Mouse (Mus musculus) limb, embryonic 15.5 days (tissue): ENCODE data around the gene Cers3. TPM values are rescaled to one million over a fixed set of nuclear protein-coding genes. Genes with fewer than 3 reads are reported as not detected.

Source experiments
- ATAC-seq: fragments of 200-750 bp; cut with Nextera tagmentation; 2 replicates; pipeline ENCODE4 v1.8.0; 2017; ENCODE audit warnings: low read depth, moderate TSS enrichment; ENCODE audit not compliant: insufficient number of reproducible peaks, low FRiP score, low TSS enrichment
- H3K27ac ChIP-seq: fragments of 300-500 bp; sonication (generic); 2 replicates; pipeline ENCODE4 v1.5.1; 2015; ENCODE audit warnings: moderate library complexity, mild to moderate bottlenecking, inconsistent platforms
- H3K27me3 ChIP-seq: fragments of 300-500 bp; sonication (generic); 2 replicates; pipeline ENCODE4 v1.6.1; 2015; ENCODE audit warnings: inconsistent platforms
- H3K36me3 ChIP-seq: fragments of 300-500 bp; sonication (generic); 2 replicates; pipeline ENCODE4 v1.6.1; 2015; ENCODE audit warnings: inconsistent platforms
- H3K4me1 ChIP-seq: fragments of 300-500 bp; sonication (generic); 2 replicates; pipeline ENCODE4 v1.6.1; 2015; ENCODE audit warnings: inconsistent platforms
- H3K4me2 ChIP-seq: fragments of 300-500 bp; sonication (generic); 2 replicates; pipeline ENCODE4 v1.6.1; 2015; ENCODE audit warnings: mild to moderate bottlenecking, inconsistent platforms
- H3K4me3 ChIP-seq: fragments of 300-500 bp; sonication (generic); 2 replicates; pipeline ENCODE4 v1.5.1; 2015; ENCODE audit warnings: mild to moderate bottlenecking, inconsistent platforms
- H3K9ac ChIP-seq: fragments of 300-500 bp; sonication (generic); 2 replicates; pipeline ENCODE4 v1.6.1; 2015; ENCODE audit warnings: inconsistent platforms
- H3K9me3 ChIP-seq: fragments of 300-500 bp; sonication (generic); 2 replicates; pipeline ENCODE4 v1.6.1; 2016; ENCODE audit warnings: inconsistent platforms
- WGBS: fragments of 180-500 bp; shearing (Covaris S2); methylation state at CpG from one replicate; pipeline ENCODE4 v1.1.7; 2015; 5-methylcytosine and 5-hydroxymethylcytosine counted together
- polyA plus RNA-seq: library from polyadenylated mRNA; unstranded; fragments of >200 nt; fragmentation: Nextera tagmentation; extraction: Ambion mirVana; gene quantifications from 2 replicates; pipeline ENCODE4 v1.2.1, GENCODE M21; 2015

Cers3 gene
- polyA plus RNA-seq, 1 experiment from 2014 or later: 21.7 TPM

- H3K4me1 ChIP-seq: peaks cover 33% of the 10 kb centered on the region
- no peak overlapping the region for H3K4me3 ChIP-seq
- no peaks in the 10 kb centered on the region for H3K9me3 ChIP-seq
- H3K9ac ChIP-seq: no peak overlapping the region
- no peak for ATAC-seq
- no peak overlapping the region for H3K4me2 ChIP-seq
- no peaks in the 10 kb centered on the region; the same call in 1 of the 2 replicates for H3K27me3 ChIP-seq
- WGBS: 47% methylated on average over 2 of the region's 2 CpGs
- H3K36me3 ChIP-seq: no peaks in the 10 kb centered on the region
- H3K27ac ChIP-seq: no peak overlapping the region
These were observed 100.5 kb downstream of the Cers3 start for GRCm38 (mm10) chr7:66843846-66844245.

- H3K36me3 ChIP-seq: no peaks in the 10 kb centered on the region; the same call in 1 of the 2 replicates
- ATAC-seq: no peak
- peaks cover 14% of the 10 kb centered on the region for H3K4me1 ChIP-seq
- 77% methylated on average over 6 of the region's 6 CpGs for WGBS
- no peak overlapping the region for H3K9ac ChIP-seq
- H3K9me3 ChIP-seq: no peaks in the 10 kb centered on the region
- no peaks in the 10 kb centered on the region for H3K27me3 ChIP-seq
- H3K27ac ChIP-seq: no peak overlapping the region
- H3K4me2 ChIP-seq: no peak overlapping the region
- no peak overlapping the region for H3K4me3 ChIP-seq
These were observed 103.3 kb downstream of the Cers3 start for GRCm38 (mm10) chr7:66846582-66846981.

- H3K36me3 ChIP-seq: peaks cover 5% of the 10 kb centered on the region; the same call in 1 of the 2 replicates
- no peak for ATAC-seq
- H3K4me2 ChIP-seq: no peak overlapping the region
- 87% methylated on average over 9 of the region's 9 CpGs for WGBS
- H3K27ac ChIP-seq: no peak overlapping the region
- peaks cover 9% of the 10 kb centered on the region for H3K4me1 ChIP-seq
- H3K4me3 ChIP-seq: no peak overlapping the region
- no peak overlapping the region for H3K9ac ChIP-seq
- no peaks in the 10 kb centered on the region for H3K9me3 ChIP-seq
- H3K27me3 ChIP-seq: no peaks in the 10 kb centered on the region
These were observed 104.0 kb downstream of the Cers3 start for GRCm38 (mm10) chr7:66847299-66847698.

GRCm38 (mm10) chr7:66849316-66849715, 106.0 kb downstream of the Cers3 start:
- no peak overlapping the region for H3K27ac ChIP-seq
- H3K4me2 ChIP-seq: no peak overlapping the region
- ATAC-seq: no peak
- 0 out of 2 replicates have a peak, but pooled peaks cover 3% of the 10 kb centered on the region for H3K4me1 ChIP-seq
- H3K4me3 ChIP-seq: no peak overlapping the region
- H3K9me3 ChIP-seq: no peaks in the 10 kb centered on the region
- H3K9ac ChIP-seq: no peak overlapping the region
- H3K27me3 ChIP-seq: no peaks in the 10 kb centered on the region
- H3K36me3 ChIP-seq: peaks cover 6% of the 10 kb centered on the region
- 87% methylated on average over 6 of the region's 6 CpGs for WGBS

- peaks cover 14% of the 10 kb centered on the region for H3K36me3 ChIP-seq
- no peak for ATAC-seq
- H3K9me3 ChIP-seq: no peaks in the 10 kb centered on the region
- H3K27ac ChIP-seq: no peak overlapping the region
- H3K4me2 ChIP-seq: no peak overlapping the region
- H3K9ac ChIP-seq: no peak overlapping the region
- WGBS: 45% methylated on average over 3 of the region's 3 CpGs
- no peaks in the 10 kb centered on the region for H3K27me3 ChIP-seq
- H3K4me3 ChIP-seq: no peak overlapping the region
- H3K4me1 ChIP-seq: 0 out of 2 replicates have a peak, but pooled peaks cover 3% of the 10 kb centered on the region
These were observed 108.9 kb downstream of the Cers3 start for GRCm38 (mm10) chr7:66852164-66852563.

GRCm38 (mm10) chr7:66857610-66858009, 114.3 kb downstream of the Cers3 start:
- H3K36me3 ChIP-seq: peaks cover 8% of the 10 kb centered on the region
- no peak overlapping the region for H3K9ac ChIP-seq
- no peak for ATAC-seq
- H3K27me3 ChIP-seq: no peaks in the 10 kb centered on the region
- WGBS: 75% methylated on average over 1 of the region's 1 CpGs
- no peak overlapping the region for H3K4me3 ChIP-seq
- no peak overlapping the region for H3K27ac ChIP-seq
- no peak overlapping the region for H3K4me2 ChIP-seq
- H3K4me1 ChIP-seq: peaks cover 5% of the 10 kb centered on the region; the same call in 1 of the 2 replicates
- no peaks in the 10 kb centered on the region for H3K9me3 ChIP-seq

- Histone ChIP-seq H3K4me1 (peaks cover 5% of the 10 kb centered on the region; the same call in 1 of the 2 replicates), H3K27ac (no peak overlapping the region), H3K36me3 (peaks cover 8% of the 10 kb centered on the region), H3K9ac (no peak overlapping the region), H3K27me3 (no peaks in the 10 kb centered on the region), H3K4me2 (no peak overlapping the region), H3K4me3 (no peak overlapping the region), H3K9me3 (no peaks in the 10 kb centered on the region)
- ATAC-seq: peak; percentile 35; the same call in 1 of the 2 replicates
- WGBS: 32% methylated on average over 12 of the region's 12 CpGs
These were observed 115.2 kb downstream of the Cers3 start for GRCm38 (mm10) chr7:66858247-66859075.

GRCm38 (mm10) chr7:66859220-66859619, 115.9 kb downstream of the Cers3 start:
- Histone ChIP-seq H3K4me2 (no peak overlapping the region), H3K4me3 (no peak overlapping the region)
- WGBS: 78% methylated on average over 5 of the region's 5 CpGs

GRCm38 (mm10) chr7:66866944-66867718, 123.8 kb downstream of the Cers3 start:
- peaks cover 7% of the 10 kb centered on the region; the same call in 1 of the 2 replicates for H3K36me3 ChIP-seq
- ATAC-seq: no peak
- peak overlapping the region; percentile 84 for H3K27ac ChIP-seq
- no peak overlapping the region for H3K4me2 ChIP-seq
- no peaks in the 10 kb centered on the region for H3K9me3 ChIP-seq
- H3K4me1 ChIP-seq: peaks cover 41% of the 10 kb centered on the region
- WGBS: 61% methylated on average over 19 of the region's 19 CpGs
- no peaks in the 10 kb centered on the region for H3K27me3 ChIP-seq
- H3K9ac ChIP-seq: no peak overlapping the region
- H3K4me3 ChIP-seq: no peak overlapping the region

More at GRCm38 (mm10) chr7:66859220-66859619, 115.9 kb downstream of the Cers3 start:
- no peak for ATAC-seq
- Histone ChIP-seq H3K27me3 (no peaks in the 10 kb centered on the region), H3K27ac (no peak overlapping the region), H3K36me3 (peaks cover 15% of the 10 kb centered on the region), H3K9ac (no peak overlapping the region), H3K4me1 (peaks cover 5% of the 10 kb centered on the region; the same call in 1 of the 2 replicates), H3K9me3 (no peaks in the 10 kb centered on the region)

GRCm38 (mm10) chr7:66867719-66868501, 124.6 kb downstream of the Cers3 start:
- H3K4me3 ChIP-seq: no peak overlapping the region
- peak; percentile 50; the same call in 1 of the 2 replicates for ATAC-seq
- no peak overlapping the region for H3K4me2 ChIP-seq
- H3K9ac ChIP-seq: no peak overlapping the region
- H3K4me1 ChIP-seq: peaks cover 46% of the 10 kb centered on the region
- no peaks in the 10 kb centered on the region for H3K9me3 ChIP-seq
- H3K27me3 ChIP-seq: no peaks in the 10 kb centered on the region
- H3K36me3 ChIP-seq: peaks cover 7% of the 10 kb centered on the region; the same call in 1 of the 2 replicates
- WGBS: 25% methylated on average over 13 of the region's 13 CpGs
- H3K27ac ChIP-seq: peak overlapping the region; percentile 84

- no peak overlapping the region for H3K4me2 ChIP-seq
- no peak overlapping the region for H3K9ac ChIP-seq
- H3K27me3 ChIP-seq: no peaks in the 10 kb centered on the region
- H3K4me1 ChIP-seq: peaks cover 44% of the 10 kb centered on the region
- peak overlapping the region; percentile 77 for H3K27ac ChIP-seq
- ATAC-seq: peak; percentile 46
- H3K9me3 ChIP-seq: no peaks in the 10 kb centered on the region
- no peak overlapping the region for H3K4me3 ChIP-seq
- no peaks in the 10 kb centered on the region for H3K36me3 ChIP-seq
- 35% methylated on average over 7 of the region's 7 CpGs for WGBS
These were observed 128.2 kb downstream of the Cers3 start for GRCm38 (mm10) chr7:66871520-66871919.
